Mouse (Mus musculus) kidney, embryonic 15.5 days (tissue): Measurements from ENCODE around the gene Gm11554. TPM values are rescaled to one million over a fixed set of nuclear protein-coding genes. Genes with fewer than 3 reads are reported as not detected.

ENCODE experiments used
- ATAC-seq: fragments of 200-750 bp; cut with Nextera tagmentation; replicated peaks from 2 replicates; pipeline ENCODE4 v1.8.0; 2017; ENCODE audit warnings: moderate TSS enrichment; ENCODE audit not compliant: low FRiP score
- H3K27ac ChIP-seq: fragments of 300-500 bp; sonication (generic); 2 replicates; pipeline ENCODE4 v1.5.1; 2015; ENCODE audit warnings: mild to moderate bottlenecking, inconsistent platforms
- H3K27me3 ChIP-seq: fragments of 300-500 bp; sonication (generic); 2 replicates; pipeline ENCODE4 v1.6.1; 2015; ENCODE audit warnings: inconsistent platforms
- H3K36me3 ChIP-seq: fragments of 300-500 bp; sonication (generic); 2 replicates; pipeline ENCODE4 v1.6.1; 2015; ENCODE audit warnings: inconsistent platforms
- H3K4me1 ChIP-seq: fragments of 300-500 bp; sonication (generic); 2 replicates; pipeline ENCODE4 v1.6.1; 2015; ENCODE audit warnings: inconsistent platforms
- H3K4me2 ChIP-seq: fragments of 300-500 bp; sonication (generic); 2 replicates; pipeline ENCODE4 v1.6.1; 2015; ENCODE audit warnings: moderate library complexity, mild to moderate bottlenecking, inconsistent platforms
- H3K4me3 ChIP-seq: fragments of 300-500 bp; sonication (generic); replicated peaks from 2 replicates; pipeline ENCODE4 v1.5.1; 2015; ENCODE audit warnings: mild to moderate bottlenecking, inconsistent platforms
- H3K9ac ChIP-seq: fragments of 300-500 bp; sonication (generic); 2 replicates; pipeline ENCODE4 v1.6.1; 2015; ENCODE audit warnings: mild to moderate bottlenecking, inconsistent platforms
- H3K9me3 ChIP-seq: fragments of 300-500 bp; sonication (generic); replicated peaks from 2 replicates; pipeline ENCODE4 v1.6.1; 2016; ENCODE audit warnings: inconsistent platforms
- WGBS: fragments of 180-500 bp; shearing (Covaris S2); methylation state at CpG from one replicate; pipeline ENCODE4 v1.1.7; 2015; ENCODE audit warnings: mixed read lengths; 5-methylcytosine and 5-hydroxymethylcytosine counted together
- polyA plus RNA-seq: library from polyadenylated mRNA; unstranded; fragments of >200 nt; fragmentation: Nextera tagmentation; extraction: Ambion mirVana; gene quantifications from 2 replicates; pipeline ENCODE4 v1.2.1, GENCODE M21; 2015

The Gm11554 gene
- polyA plus RNA-seq, 1 experiment from 2014 or later, result not detected

GRCm38 (mm10) chr11:99768410-99768809, 35.8 kb downstream of the Gm11554 start:
- ATAC-seq, result no peak

GRCm38 (mm10) chr11:99758877-99759276, 45.4 kb downstream of the Gm11554 start:
- Histone ChIP-seq H3K4me2 (no peak overlapping the region), H3K4me1 (no peaks in the 10 kb centered on the region), H3K27me3 (no peaks in the 10 kb centered on the region), H3K36me3 (no peaks in the 10 kb centered on the region), H3K27ac (no peak overlapping the region), H3K9me3 (no peaks in the 10 kb centered on the region), H3K4me3 (no peak overlapping the region), H3K9ac (no peak overlapping the region)
- ATAC-seq, result no peak
- 95% methylated on average over 1 of the region's 1 CpGs for WGBS

More at GRCm38 (mm10) chr11:99768410-99768809, 35.8 kb downstream of the Gm11554 start:
- no peaks in the 10 kb centered on the region for H3K27me3 ChIP-seq
- no peaks in the 10 kb centered on the region for H3K36me3 ChIP-seq
- no peaks in the 10 kb centered on the region for H3K4me1 ChIP-seq
- H3K9me3 ChIP-seq, result no peaks in the 10 kb centered on the region
- no peak overlapping the region for H3K27ac ChIP-seq
- H3K9ac ChIP-seq, result no peak overlapping the region
- WGBS, result 75% methylated on average over 2 of the region's 2 CpGs
- H3K4me3 ChIP-seq, result no peak overlapping the region
- H3K4me2 ChIP-seq, result no peak overlapping the region

Other genes with a start within 250 kb of the Gm11554 start
- gene Krtap3-2, start 247.6 kb downstream of the Gm11554 start, polyA plus RNA-seq, result not detected in 2 replicates
- not detected in 2 replicates for gene Gm11939, start 245.0 kb downstream of the Gm11554 start, polyA plus RNA-seq
- gene Krtap3-1, start 237.8 kb downstream of the Gm11554 start, polyA plus RNA-seq, result not detected in 2 replicates
- not detected in 2 replicates for gene Krtap1-5, start 223.4 kb downstream of the Gm11554 start, polyA plus RNA-seq
- gene Krtap1-4, start 220.8 kb downstream of the Gm11554 start, polyA plus RNA-seq, result not detected in 2 replicates
- gene Krtap1-3, start 213.1 kb downstream of the Gm11554 start, polyA plus RNA-seq, result not detected in 2 replicates
- not detected in 2 replicates for gene Krtap9-3, start 206.3 kb downstream of the Gm11554 start, polyA plus RNA-seq
- not detected in 2 replicates for gene Gm11938, start 201.1 kb downstream of the Gm11554 start, polyA plus RNA-seq
- not detected in 2 replicates for gene Gm11937, start 194.3 kb downstream of the Gm11554 start, polyA plus RNA-seq
- gene Krtap2-4, start 189.6 kb downstream of the Gm11554 start, polyA plus RNA-seq, result not detected in 2 replicates
- gene Gm11562, start 184.0 kb downstream of the Gm11554 start, polyA plus RNA-seq, result not detected in 2 replicates
- not detected in 2 replicates for gene Krtap4-1, start 176.2 kb downstream of the Gm11554 start, polyA plus RNA-seq
- not detected in 2 replicates for gene Krtap4-2, start 169.4 kb downstream of the Gm11554 start, polyA plus RNA-seq
- not detected in 2 replicates for gene Krtap4-7, start 160.4 kb downstream of the Gm11554 start, polyA plus RNA-seq
- gene Gm11555, start 154.2 kb downstream of the Gm11554 start, polyA plus RNA-seq, result not detected in 2 replicates
- not detected in 2 replicates for gene Gm11563, start 145.5 kb downstream of the Gm11554 start, polyA plus RNA-seq
- gene Krtap4-6, start 138.5 kb downstream of the Gm11554 start, polyA plus RNA-seq, result not detected in 2 replicates
- gene Gm14190, start 113.7 kb downstream of the Gm11554 start, polyA plus RNA-seq, result not detected in 2 replicates
- not detected in 2 replicates for gene Gm14180, start 70.2 kb downstream of the Gm11554 start, polyA plus RNA-seq
- not detected in 2 replicates for gene Gm11595, start 31.5 kb downstream of the Gm11554 start, polyA plus RNA-seq
- not detected in 2 replicates for gene Krtap4-8, start 23.7 kb downstream of the Gm11554 start, polyA plus RNA-seq
- gene Krtap4-9, start 19.2 kb downstream of the Gm11554 start, polyA plus RNA-seq, result not detected in 2 replicates
- not detected in 2 replicates for gene Gm11596, start 11.0 kb downstream of the Gm11554 start, polyA plus RNA-seq
- not detected in 2 replicates for gene Gm11569, start 5.5 kb downstream of the Gm11554 start, polyA plus RNA-seq
- not detected in 2 replicates for gene Krtap4-13, start 5.4 kb upstream of the Gm11554 start, polyA plus RNA-seq
- not detected in 2 replicates for gene Gm11564, start 11.2 kb upstream of the Gm11554 start, polyA plus RNA-seq
- gene 2300003K06Rik, start 33.6 kb upstream of the Gm11554 start, polyA plus RNA-seq, result not detected in 2 replicates
- not detected in 2 replicates for gene Krtap4-16, start 47.2 kb upstream of the Gm11554 start, polyA plus RNA-seq
- not detected in 2 replicates for gene Gm11568, start 53.5 kb upstream of the Gm11554 start, polyA plus RNA-seq
- gene Gm11559, start 60.0 kb upstream of the Gm11554 start, polyA plus RNA-seq, result not detected in 2 replicates
- not detected in 2 replicates for gene Krtap9-1, start 68.9 kb upstream of the Gm11554 start, polyA plus RNA-seq
- not detected in 2 replicates for gene Gm11567, start 74.7 kb upstream of the Gm11554 start, polyA plus RNA-seq
- gene Krtap31-1, start 103.5 kb upstream of the Gm11554 start, polyA plus RNA-seq, result not detected in 2 replicates
- gene Gm11565, start 110.3 kb upstream of the Gm11554 start, polyA plus RNA-seq, result not detected in 2 replicates
- not detected in 2 replicates for gene Krtap31-2, start 131.8 kb upstream of the Gm11554 start, polyA plus RNA-seq
- not detected in 2 replicates for gene Krtap9-5, start 144.0 kb upstream of the Gm11554 start, polyA plus RNA-seq
- not detected in 2 replicates for gene Krtap29-1, start 174.6 kb upstream of the Gm11554 start, polyA plus RNA-seq
- gene Krtap16-1, start 182.2 kb upstream of the Gm11554 start, polyA plus RNA-seq, result not detected in 2 replicates
- not detected in 2 replicates for gene Krtap17-1, start 189.5 kb upstream of the Gm11554 start, polyA plus RNA-seq
- gene Krt33a, start 211.8 kb upstream of the Gm11554 start, polyA plus RNA-seq, result not detected in 2 replicates
- gene Krt33b, start 225.4 kb upstream of the Gm11554 start, polyA plus RNA-seq, result not detected in 2 replicates
- gene Krt34, start 237.1 kb upstream of the Gm11554 start, polyA plus RNA-seq, result not detected in 2 replicates
- gene Krt31, start 246.1 kb upstream of the Gm11554 start, polyA plus RNA-seq, result not detected in 2 replicates